In genomic region chr2:127006634-127007370, GRCm38 (mm10) we compare ENCODE assay signal across 8 mouse cellular contexts. TPM values are rescaled to one million over a fixed set of nuclear protein-coding genes. Genes with fewer than 3 reads are reported as not detected.
DNase-seq lines count a peak whose midpoint lies in the region; ATAC-seq and TF ChIP-seq lines count a peak whose summit lies in the region.

No protein-coding gene starts in this region.

- no peak overlapping the region for H3K9ac ChIP-seq in limb, embryonic 15.5 days
- H3K9ac ChIP-seq in midbrain, embryonic 15.5 days = no peak overlapping the region

- no peak for DNase-seq in testis, postnatal 14 days (ENCODE audit: low spot score)
- peak; percentile 10 for DNase-seq in cerebellum, adult 11-12 months
- peak; percentile 58 for DNase-seq in gastrocnemius, postnatal 10 days
- DNase-seq in induced T-regulatory cell, adult 2 months (ENCODE audit: low read depth) = peak; percentile 80
- DNase-seq in thymus, adult 2 months = peak; percentile 70

- peak; percentile 30; the same call in 1 of the 2 replicates for TF ChIP-seq CTCF in testis, adult 2 months (IDR thresholded peaks at IDR 0.05; ENCODE audit: control insufficient read depth, insufficient read depth, insufficient replicate concordance, low read depth, low read length)
- no peak for TF ChIP-seq CTCF in thymus, adult 2 months (IDR thresholded peaks at IDR 0.05; ENCODE audit: borderline replicate concordance, control insufficient read depth, extremely low read depth, insufficient read depth, low read length, poor library complexity)

- no peaks in the 10 kb centered on the region for H3K36me3 ChIP-seq in testis, adult 2 months (ENCODE audit: control insufficient read depth, insufficient read depth, low read length)
- H3K36me3 ChIP-seq in limb, embryonic 15.5 days = 0 out of 2 replicates have a peak, but pooled peaks cover 5% of the 10 kb centered on the region
- peaks cover 2% of the 10 kb centered on the region; the same call in 1 of the 2 replicates for H3K36me3 ChIP-seq in midbrain, embryonic 15.5 days (replicated peaks)
- H3K36me3 ChIP-seq in thymus, adult 2 months (ENCODE audit: control insufficient read depth, insufficient read depth, low read length) = peaks cover 5% of the 10 kb centered on the region

- ATAC-seq in limb, embryonic 15.5 days (ENCODE audit: insufficient number of reproducible peaks, low FRiP score, low TSS enrichment, low read depth) = no peak
- ATAC-seq in midbrain, embryonic 15.5 days (replicated peaks) = no peak

- H3K4me3 ChIP-seq in testis, adult 2 months (ENCODE audit: control insufficient read depth, low read depth, low read length) = no peak overlapping the region
- peak overlapping the region; percentile 23 for H3K4me3 ChIP-seq in limb, embryonic 15.5 days
- H3K4me3 ChIP-seq in midbrain, embryonic 15.5 days = no peak overlapping the region
- H3K4me3 ChIP-seq in thymus, adult 2 months (ENCODE audit: control insufficient read depth, insufficient read depth, low read length) = peak overlapping the region; percentile 29; the same call in 1 of the 2 replicates

- H3K4me1 ChIP-seq in testis, adult 2 months (ENCODE audit: control insufficient read depth, insufficient read depth, low read length) = peaks cover 2% of the 10 kb centered on the region
- H3K4me1 ChIP-seq in limb, embryonic 15.5 days = peaks cover 10% of the 10 kb centered on the region
- H3K4me1 ChIP-seq in midbrain, embryonic 15.5 days = peaks cover 18% of the 10 kb centered on the region
- H3K4me1 ChIP-seq in thymus, adult 2 months (replicated peaks; ENCODE audit: control insufficient read depth, insufficient read depth, low read length) = peaks cover 7% of the 10 kb centered on the region

- no peak for TF ChIP-seq POLR2A in testis, adult 2 months (IDR thresholded peaks at IDR 0.05; ENCODE audit: control insufficient read depth, low read depth, low read length)
- TF ChIP-seq POLR2A in thymus, adult 2 months (IDR thresholded peaks at IDR 0.05; ENCODE audit: control insufficient read depth, extremely low read depth, insufficient read depth, low read length, poor library complexity) = no peak

- 38% methylated on average over 12 of the region's 12 CpGs for WGBS in limb, embryonic 15.5 days
- 43% methylated on average over 12 of the region's 12 CpGs for WGBS in midbrain, embryonic 15.5 days
- 28% methylated on average over 12 of the region's 12 CpGs for WGBS in thymus, adult 2 months

- H3K4me2 ChIP-seq in limb, embryonic 15.5 days = no peak overlapping the region
- H3K4me2 ChIP-seq in midbrain, embryonic 15.5 days = peak overlapping the region; percentile 21; the same call in 1 of the 2 replicates

- no peaks in the 10 kb centered on the region for H3K9me3 ChIP-seq in limb, embryonic 15.5 days
- no peaks in the 10 kb centered on the region for H3K9me3 ChIP-seq in midbrain, embryonic 15.5 days

- no peaks in the 10 kb centered on the region for H3K27me3 ChIP-seq in testis, adult 2 months (ENCODE audit: control insufficient read depth, insufficient read depth, low read length)
- no peaks in the 10 kb centered on the region for H3K27me3 ChIP-seq in limb, embryonic 15.5 days
- H3K27me3 ChIP-seq in midbrain, embryonic 15.5 days (replicated peaks) = no peaks in the 10 kb centered on the region
- H3K27me3 ChIP-seq in thymus, adult 2 months (ENCODE audit: control insufficient read depth, insufficient read depth, low read length) = no peaks in the 10 kb centered on the region

- H3K27ac ChIP-seq in testis, adult 2 months (ENCODE audit: control insufficient read depth, insufficient read depth, low read depth, low read length) = no peak overlapping the region
- no peak overlapping the region for H3K27ac ChIP-seq in limb, embryonic 15.5 days
- H3K27ac ChIP-seq in midbrain, embryonic 15.5 days = no peak overlapping the region
- no peak overlapping the region for H3K27ac ChIP-seq in thymus, adult 2 months (ENCODE audit: control insufficient read depth, insufficient read depth, low read length)

RNA-seq across cellular contexts. Expression of gene Ap4e1, which starts 1.7 kb away (rescaled TPM):
- polyA plus RNA-seq in testis, adult 2 months (2012; rRNA removed) = 3.1 and 3.5 TPM in 2 replicates
- 10 to 100 TPM in 1 of 2 experiments, 1 to 10 TPM in 1; 9.8 to 11.8 TPM for total RNA-seq in gastrocnemius, postnatal 10 days (2021)
- 9.4 and 9.5 TPM in 2 replicates for polyA plus RNA-seq in limb, embryonic 15.5 days (2015; fragmentation: Nextera tagmentation; extraction: Ambion mirVana)
- 10.5 and 14.0 TPM in 2 replicates for polyA plus RNA-seq in midbrain, embryonic 15.5 days (2015; fragmentation: Nextera tagmentation; extraction: Ambion mirVana)
- 5.9 and 6.8 TPM in 2 replicates for polyA plus RNA-seq in thymus, adult 2 months (2012; rRNA removed)

Comparison
In these comparisons a context has a peak if more than half of its experiments do, and no peak if none do; other contexts are left out.
1. H3K4me3 ChIP-seq: peak in limb, embryonic 15.5 days (single experiment) and thymus, adult 2 months (single experiment); none in testis, adult 2 months (single experiment) and midbrain, embryonic 15.5 days (single experiment).